Mouse (Mus musculus) brain, embryonic 14.5 days (tissue): Measurements from ENCODE around the gene Foxk1.

Source experiments
- CTCF ChIP-seq: fragments of 200-500 bp; IDR thresholded peaks from 2 replicates; pipeline ENCODE4 v1.5.1; 2012; ENCODE audit warnings: inconsistent platforms, mild to moderate bottlenecking, moderate library complexity, borderline replicate concordance; ENCODE audit not compliant: insufficient read depth, insufficient read length; ENCODE audit errors: extremely low read depth
- POLR2A ChIP-seq: fragments of 200-500 bp; IDR thresholded peaks from 2 replicates; pipeline ENCODE4 v1.6.1; 2012; ENCODE audit warnings: mild to moderate bottlenecking, inconsistent platforms, borderline replicate concordance; ENCODE audit not compliant: poor library complexity, insufficient read depth, insufficient read length, severe bottlenecking; ENCODE audit errors: extremely low read depth

- TF ChIP-seq CTCF (no peak), POLR2A (no peak)
Measured at GRCm38 (mm10) chr5:142417104-142417503, 15.8 kb downstream of the Foxk1 start.
